Mouse (Mus musculus) T-helper 17 cell (primary cell): ENCODE data around the gene Gba.
"Not testable (repeated sequence)": the region's sequence is repeated elsewhere in the genome, so short reads cannot be mapped to it uniquely, and the experiment has no call there.

Experiments used
- in situ Hi-C, 2 experiments: fragments of 300-600 bp; cut with MboI, MseI; formaldehyde crosslinking; loops; 1 replicate in 1 of 2; 2 replicates in 1 of 2; pipeline ENCODE4 v1.15.1; 2025; ENCODE audit warnings: high pct_unique_total_duplicates in 2 of 2

Gba gene

DNA sequence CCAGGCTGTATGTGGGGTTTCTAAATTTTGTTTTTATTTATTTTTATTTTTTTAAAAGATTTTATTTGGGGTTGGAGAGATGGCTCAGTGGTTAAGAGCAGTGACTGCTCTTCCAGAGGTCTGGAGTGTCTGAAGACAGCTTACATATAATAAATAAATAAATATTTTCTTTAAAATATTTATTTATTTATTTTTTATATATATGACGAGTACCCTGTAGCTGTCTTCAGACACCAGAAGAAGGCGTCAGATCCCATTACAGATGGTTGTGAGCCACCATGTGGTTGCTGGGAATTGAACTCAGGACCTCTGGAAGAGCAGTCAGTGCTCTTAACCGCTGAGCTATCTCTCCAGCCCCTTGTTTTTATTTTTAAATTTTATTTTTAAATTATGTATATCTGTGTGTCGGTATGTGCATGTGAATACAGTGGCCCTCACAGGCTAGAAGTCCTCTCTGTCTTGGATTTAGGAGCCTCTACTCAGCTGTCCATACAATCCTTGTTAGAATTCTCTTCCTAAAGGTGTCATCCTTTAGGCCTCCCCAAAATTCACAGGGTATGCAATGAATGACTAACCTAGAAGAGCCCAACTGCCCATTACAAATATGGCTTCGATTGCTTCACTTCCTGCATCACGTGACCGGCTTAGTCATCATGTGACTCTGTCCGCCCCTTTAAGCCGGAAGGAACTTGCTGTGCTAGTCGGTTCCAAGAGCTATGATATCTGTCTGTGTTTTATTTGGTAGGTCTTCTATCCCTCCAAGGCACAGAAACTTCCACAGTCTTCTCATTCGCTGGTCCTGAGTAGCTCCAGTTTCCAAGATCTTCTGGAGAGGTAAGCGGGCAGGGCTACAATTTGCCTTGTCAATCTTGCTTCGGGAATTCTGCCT is at the start of gene Gba:
Gene Gba, plus strand, starts transcription at position 676 of the 889 bp plus-strand sequence.
- in situ Hi-C loops: no loop called here

DNA sequence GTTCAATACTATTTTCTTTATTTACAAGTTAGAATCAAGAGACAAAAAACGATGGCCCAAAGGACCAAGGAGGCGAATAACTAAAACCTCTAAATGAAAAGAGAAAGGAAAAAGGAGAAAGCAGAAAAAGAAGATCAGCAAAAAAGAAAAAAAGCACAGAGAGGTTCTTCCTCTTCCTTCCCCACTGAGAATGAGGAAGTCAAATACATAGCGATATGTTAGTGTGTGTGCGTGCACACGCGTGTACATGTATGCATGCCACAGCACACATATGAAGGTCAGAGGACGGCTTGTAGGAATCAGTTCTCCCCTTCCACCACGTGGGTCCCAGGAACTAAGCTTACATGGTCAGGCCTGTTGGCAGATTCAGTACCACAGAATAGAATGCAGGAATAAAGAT is 45.8 kb upstream of the Gba start:
- in situ Hi-C loops: loop anchor here in 1 of 2 experiments (5.0 kb wide), 2 partner anchors 35 to 65 kb away; partner anchors contain the start of gene Rusc1

DNA sequence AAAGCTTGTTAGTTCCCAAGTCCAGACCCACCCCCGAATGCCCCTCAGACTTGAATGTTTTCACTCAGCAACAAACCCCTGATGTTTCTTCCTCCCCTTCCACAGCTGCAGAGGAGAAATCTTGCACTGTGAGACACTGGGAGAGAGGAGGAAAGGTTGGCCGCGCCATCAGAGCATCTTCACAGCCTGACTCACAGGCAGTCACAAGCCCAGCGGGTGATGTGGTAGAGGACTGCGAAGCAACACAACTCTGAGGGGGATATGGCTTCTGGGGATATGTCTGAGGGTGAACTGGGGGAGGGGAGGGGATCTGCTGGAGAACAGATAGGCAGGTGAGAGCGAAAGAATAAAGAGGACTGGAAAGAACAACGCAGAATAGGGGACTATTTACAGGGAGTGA is 44.1 kb upstream of the Gba start:
- in situ Hi-C loops: loop anchor here in 1 of 2 experiments (5.0 kb wide), 2 partner anchors 36 to 66 kb away; partner anchors contain the start of gene Rusc1

DNA sequence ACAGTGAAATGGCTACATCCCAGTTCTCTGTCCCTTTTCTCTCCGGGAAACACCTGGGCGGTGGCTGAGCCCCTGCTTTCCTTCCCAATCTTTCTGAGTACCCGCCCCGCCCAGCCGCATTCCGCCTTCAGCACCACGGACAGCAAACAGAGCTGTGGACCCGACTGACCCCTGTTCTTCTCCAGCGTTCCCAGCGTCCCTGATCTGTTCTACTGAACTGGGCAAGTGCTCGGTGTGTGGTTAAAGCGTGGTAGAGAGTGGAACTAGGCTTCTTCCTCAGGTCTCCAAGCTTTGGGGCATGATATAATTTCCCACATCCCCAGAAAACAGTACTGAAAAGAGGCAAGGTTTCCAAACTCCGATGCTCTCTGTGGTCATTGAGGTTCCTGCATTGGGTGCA is 43.5 kb upstream of the Gba start:
- in situ Hi-C loops: loop anchor here in 1 of 2 experiments (5.0 kb wide), 2 partner anchors 37 to 67 kb away; partner anchors contain the start of gene Rusc1

DNA sequence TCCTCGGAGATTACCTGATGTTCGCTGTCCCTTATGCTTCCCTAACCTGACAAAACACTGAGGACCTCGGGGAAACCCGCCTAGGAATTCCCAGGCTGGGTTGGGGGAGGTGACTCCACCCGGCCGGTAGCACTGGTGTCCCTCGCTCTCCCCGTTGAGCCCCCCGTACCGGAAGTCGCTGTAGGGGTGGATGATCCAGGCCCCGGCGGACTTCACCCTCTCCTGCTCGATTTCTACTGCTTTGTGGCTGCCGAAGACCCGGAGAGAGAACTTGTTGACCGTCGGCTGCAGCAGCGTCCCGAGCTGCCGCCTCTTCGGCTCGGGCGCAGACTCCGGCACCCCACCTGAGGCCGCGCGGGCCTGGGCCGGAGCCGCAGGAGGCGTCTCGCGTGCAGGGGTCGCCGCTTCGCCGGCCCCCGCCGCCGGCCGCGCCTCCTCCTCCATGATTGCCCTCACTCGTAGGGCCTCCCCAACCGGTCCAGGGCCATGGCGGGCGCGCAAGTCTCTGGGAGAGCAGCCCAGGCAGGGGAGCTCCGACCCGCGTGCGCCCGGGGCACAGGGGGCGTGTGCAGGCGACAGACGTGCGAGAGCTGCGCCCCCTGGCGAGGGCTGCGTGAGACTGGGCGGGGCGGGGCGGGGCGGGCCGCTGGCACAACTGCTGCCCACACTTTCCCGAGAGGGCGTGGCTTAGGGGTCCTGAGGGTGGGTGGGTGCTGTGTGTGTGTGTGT is 42.9 kb upstream of the Gba start, which contains the start of gene Hcn3:
Gene Hcn3, minus strand, starts transcription at position 581 of the 729 bp plus-strand sequence.
- in situ Hi-C loops: loop anchor here in 1 of 2 experiments (5.0 kb wide), 2 partner anchors 37 to 67 kb away; partner anchors contain the start of gene Rusc1

DNA sequence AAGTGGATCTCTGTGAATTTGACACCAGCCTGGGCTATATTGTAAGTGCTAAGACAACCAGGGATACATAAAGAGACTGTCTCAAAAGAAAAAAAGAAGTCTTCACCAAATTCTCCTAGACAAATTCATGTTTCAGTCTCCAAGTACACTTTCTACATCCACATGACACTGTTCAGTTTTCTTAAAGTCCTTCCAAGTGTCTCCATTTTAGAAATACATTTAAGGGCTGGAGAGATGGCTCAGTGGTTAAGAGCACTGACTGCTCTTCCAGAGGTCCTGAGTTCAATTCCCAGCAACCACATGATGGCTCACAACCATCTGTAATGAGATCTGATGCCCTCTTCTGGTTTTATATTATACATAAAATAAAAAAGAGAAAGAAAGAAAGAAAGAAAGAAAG is 41.5 kb upstream of the Gba start:
- in situ Hi-C loops: not testable (repeated sequence)

DNA sequence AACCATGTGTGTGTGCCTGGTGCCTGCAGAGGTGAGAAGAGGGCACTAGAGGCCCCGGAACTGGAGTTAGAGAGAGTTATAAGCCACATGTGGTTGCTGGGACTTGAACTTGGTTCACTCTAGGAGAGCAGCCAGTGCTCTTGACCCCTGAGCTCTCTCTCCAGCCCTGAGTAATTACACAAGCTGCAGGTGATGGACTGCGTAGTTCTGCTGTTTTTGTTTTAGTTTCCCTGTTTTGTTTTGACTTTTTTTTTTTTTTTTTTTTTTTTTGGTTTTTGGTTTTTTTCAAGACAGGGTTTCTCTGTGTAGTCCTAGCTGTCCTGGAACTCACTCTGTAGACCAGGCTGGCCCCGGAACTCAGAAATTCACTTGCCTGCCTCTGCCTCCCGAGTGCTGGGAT is 40.9 kb upstream of the Gba start:
- in situ Hi-C loops: no loop called here

DNA sequence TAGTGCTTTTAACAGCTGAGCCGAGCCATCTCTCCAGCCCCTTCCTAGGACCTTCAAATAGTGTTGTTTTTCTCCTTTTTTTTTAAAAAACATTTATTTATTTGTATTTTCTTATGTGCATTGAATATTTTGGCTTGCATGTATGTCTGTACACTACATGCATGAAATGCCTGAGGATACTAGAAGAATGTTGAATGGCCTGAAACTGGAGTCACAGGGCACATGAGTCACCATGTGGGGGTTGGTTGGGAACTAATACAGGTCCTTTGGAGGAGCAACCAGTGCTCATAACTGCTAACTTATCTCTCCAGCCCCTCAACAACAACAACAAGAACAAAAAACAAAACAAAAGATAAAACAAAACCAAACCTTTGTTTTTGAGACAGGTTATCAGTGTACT is 39.6 kb upstream of the Gba start:
- in situ Hi-C loops: no loop called here

DNA sequence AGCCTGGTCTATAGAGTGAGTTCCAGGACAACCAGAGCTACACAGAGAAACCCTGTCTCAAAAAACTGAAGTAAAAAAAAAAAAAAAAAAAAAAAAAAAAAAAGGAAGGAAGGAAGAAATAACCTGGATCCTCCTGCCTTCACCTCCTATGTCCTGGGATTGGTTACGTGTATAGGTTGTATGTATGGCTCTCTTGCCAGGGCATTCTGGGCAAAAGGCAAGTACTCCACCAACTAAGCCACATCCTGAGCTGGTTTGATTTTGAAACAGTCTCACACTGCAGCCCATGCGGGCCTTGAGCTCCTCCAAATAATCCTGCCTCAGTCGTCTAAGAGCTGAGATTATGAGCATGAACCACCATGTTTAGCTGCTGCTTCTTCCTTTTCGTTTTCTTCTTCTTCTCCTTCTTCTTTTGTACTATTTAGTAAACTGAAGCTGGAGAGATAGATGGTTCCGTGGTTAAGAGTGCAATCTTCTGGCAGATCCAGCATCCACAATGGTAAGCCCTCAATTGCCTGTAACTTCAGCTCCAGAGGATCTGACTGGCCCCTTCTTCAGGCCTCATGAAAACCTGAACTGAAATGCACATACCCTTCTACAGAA is 39.0 kb upstream of the Gba start:
- in situ Hi-C loops: no loop called here

DNA sequence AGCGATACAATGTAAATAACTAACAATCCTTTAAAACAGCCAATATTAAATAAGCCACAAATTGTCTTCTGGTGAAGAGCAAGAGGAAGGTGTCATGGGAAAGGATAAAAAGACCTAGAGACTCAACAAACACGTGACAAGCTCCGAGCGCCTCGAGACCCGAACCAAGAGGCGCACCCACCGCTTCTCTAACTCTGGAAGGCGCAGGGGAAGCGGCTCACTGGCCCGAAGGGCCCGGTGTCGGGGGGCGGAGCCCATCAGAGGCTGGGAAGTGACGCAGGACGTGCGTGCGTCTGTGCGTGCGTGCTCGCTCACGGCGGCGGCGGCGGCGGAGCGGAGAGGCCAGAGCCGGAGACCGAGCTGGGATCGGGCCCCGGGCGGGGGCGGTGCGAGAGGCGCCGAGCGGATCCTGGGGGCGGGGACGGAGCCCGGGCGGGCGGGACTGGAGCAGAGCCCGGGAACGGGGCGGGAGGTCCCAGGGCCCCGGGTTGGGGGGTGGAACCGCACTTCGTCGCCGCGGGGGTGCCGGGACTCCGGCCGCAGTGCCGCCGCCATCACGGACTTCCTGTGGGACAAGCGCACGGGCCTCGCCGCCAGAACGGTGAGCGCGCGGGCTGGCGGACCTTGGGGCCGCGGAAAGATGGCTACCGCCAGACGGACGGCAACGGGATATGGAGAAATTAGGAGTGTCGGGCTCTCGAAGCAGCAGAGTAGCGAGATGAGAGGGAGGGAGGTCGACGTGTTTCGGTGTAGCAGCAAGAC is 38.0 kb upstream of the Gba start, which contains the start of gene Clk2:
Gene Clk2, plus strand, starts transcription at position 290 of the 762 bp plus-strand sequence.
- in situ Hi-C loops: no loop called here

DNA sequence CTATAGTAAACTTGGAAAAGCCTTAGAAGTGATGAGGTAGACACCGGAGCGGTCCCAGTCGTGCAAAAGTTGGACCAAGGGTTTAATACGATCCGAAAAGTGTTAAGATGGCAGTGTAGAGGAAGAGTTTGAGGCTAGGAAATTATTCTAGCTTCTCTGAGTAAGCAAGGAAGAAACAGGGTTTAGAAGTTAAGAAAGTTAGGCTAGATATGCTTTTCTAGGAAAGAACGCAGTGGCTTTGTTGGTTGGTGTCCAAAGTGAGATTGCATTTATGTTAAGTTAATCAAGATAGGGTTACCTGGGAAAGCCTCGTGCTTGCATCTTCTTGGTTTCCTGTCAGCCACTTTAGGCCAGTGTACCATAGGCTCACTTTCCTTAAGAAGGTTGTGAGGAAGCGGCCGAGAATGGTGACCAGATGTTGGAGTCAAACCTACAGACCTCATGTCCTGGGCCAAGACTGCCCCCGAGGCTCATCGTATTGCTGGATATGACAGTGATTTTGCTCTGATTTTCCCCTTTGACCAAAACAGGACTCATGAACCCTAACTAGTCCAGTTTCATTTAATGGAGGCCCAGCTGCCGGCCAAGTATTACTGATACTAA is 37.4 kb upstream of the Gba start:
- in situ Hi-C loops: no loop called here

DNA sequence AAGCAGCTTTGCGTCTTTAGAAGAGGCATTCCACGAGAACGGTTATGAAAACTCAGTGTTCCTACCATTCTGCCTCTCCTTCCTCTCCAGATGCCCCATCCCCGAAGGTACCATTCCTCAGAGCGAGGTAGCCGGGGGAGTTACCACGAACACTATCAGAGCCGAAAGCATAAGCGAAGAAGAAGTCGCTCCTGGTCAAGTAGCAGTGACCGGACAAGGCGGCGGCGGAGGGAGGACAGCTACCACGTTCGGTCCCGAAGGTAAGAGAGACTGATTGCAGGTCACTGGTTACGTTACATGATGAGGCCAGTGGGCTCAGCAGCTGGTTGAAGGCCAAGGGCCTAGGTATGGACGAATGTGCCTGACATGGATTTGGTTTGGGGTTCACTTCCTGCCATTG is 35.8 kb upstream of the Gba start:
- in situ Hi-C loops: no loop called here

DNA sequence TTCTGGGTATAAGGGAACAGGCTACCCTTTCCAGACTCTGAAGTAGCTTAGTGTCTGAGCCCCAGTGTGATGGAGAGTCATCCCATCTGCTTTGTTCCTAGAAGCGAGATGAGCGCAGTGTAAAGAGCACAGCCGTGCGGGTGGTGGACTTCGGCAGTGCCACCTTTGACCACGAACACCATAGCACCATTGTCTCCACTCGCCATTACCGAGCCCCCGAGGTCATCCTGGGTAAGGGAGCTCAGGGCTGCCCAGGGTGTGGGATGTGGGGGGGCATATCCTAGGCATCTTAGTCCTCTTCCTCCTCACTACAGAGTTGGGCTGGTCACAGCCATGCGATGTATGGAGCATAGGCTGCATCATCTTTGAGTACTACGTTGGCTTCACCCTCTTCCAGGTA is 27.9 kb upstream of the Gba start:
- in situ Hi-C loops: no loop called here

DNA sequence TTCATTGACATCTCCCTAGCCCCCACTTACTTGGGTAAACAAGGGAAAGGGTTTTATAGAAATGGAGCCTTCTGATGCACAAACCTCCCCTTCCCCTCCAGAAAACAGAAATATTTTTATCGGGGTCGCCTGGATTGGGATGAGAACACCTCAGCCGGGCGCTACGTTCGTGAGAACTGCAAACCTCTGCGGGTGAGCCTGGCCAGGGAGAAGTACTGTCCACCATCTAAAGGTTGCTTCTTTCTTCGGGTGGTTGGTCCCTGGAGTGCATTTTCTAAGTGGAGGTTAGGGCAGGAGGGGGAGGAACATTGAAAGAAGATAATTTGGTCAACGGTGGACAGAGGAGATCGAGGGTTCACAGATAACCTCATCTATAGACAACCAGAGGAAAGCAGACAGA is 27.2 kb upstream of the Gba start:
- in situ Hi-C loops: no loop called here

DNA sequence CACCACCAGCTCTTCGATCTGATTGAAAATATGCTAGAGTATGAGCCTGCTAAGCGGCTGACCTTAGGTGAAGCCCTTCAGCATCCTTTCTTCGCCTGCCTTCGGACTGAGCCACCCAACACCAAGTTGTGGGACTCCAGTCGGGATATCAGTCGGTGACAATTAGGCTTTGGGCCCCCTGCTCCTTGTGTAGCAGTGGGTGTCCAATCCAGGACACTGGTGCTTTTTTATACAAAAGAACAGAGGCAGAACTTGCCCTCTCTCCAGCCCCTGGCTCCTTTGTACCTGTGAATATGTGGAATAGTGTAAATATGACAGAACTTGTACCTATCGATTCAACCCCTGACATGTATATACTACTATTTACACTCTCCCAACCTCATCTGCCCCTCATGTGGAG is 26.3 kb upstream of the Gba start:
- in situ Hi-C loops: no loop called here

DNA sequence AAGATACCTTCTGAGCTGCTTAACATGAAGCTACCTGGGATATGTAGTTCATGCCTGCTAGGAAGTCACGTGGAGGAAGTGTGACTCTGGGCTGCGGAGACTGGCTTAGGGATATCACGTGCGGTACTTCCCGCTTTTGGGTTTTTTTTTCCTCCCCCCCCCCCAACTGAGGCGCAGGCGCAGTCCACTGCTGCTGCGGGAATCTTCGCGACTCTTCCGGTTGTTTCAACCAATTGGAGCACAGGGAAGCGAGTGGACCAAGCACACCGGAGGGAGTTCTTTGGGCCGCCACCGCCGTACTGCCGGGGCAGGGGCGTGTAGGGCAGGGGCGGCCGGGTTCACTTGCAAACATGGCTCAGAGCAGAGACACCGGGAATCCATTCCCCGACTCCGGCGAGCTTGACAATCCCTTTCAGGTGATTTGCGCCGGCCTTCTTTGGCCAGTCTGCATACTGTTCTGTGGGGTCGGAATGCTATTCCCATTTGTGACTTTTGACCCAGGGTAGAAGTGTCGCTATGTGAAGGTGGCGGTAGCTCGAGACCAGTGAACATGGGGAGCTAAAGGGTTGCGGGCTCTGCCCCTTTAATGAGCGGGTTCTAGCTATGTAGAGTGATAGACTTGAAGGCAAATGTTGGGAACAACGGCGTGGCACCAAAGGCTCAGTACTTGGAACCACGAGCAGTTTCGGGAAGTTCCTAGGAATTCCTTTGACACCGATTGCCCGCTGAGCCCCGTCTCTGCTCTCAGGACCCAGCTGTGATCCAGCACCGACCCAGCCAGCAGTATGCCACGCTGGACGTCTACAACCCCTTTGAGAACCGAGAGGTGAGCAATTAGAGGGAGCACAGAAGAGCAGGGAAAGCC is 25.3 kb upstream of the Gba start, which contains the start of gene Scamp3:
Gene Scamp3, plus strand, starts transcription at position 232 of the 865 bp plus-strand sequence.
- in situ Hi-C loops: no loop called here

DNA sequence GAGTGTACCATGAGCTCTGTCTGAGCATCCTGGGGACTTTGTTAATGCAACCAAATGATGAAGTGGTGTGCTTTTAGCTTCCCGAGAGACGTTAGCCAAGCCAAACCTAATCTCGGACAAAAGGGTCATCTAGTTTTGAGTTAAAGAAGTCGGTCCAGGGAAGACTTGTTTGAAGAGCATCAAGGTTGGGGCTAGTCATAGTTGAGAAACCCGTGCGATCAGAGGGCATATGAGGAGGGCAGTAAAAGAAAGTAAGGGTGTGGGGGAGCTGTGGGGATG is 24.7 kb upstream of the Gba start:
- in situ Hi-C loops: no loop called here

DNA sequence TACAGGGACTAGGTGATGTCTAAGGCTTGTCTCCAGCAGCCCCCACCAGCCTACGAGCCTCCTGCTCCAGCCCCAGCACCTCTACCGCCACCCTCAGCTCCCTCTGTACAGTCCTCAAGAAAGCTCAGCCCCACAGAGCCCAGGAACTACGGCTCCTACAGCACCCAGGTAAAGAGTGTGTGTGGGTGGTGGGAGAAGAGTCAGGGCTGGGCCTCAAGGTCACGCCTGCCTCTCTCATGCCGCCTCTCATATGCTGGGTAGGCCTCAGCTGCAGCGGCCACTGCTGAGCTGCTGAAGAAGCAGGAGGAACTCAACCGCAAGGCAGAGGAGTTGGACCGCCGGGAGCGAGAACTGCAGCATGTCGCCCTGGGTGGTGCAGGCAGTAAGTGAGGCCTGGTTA is 23.7 kb upstream of the Gba start:
- in situ Hi-C loops: no loop called here

DNA sequence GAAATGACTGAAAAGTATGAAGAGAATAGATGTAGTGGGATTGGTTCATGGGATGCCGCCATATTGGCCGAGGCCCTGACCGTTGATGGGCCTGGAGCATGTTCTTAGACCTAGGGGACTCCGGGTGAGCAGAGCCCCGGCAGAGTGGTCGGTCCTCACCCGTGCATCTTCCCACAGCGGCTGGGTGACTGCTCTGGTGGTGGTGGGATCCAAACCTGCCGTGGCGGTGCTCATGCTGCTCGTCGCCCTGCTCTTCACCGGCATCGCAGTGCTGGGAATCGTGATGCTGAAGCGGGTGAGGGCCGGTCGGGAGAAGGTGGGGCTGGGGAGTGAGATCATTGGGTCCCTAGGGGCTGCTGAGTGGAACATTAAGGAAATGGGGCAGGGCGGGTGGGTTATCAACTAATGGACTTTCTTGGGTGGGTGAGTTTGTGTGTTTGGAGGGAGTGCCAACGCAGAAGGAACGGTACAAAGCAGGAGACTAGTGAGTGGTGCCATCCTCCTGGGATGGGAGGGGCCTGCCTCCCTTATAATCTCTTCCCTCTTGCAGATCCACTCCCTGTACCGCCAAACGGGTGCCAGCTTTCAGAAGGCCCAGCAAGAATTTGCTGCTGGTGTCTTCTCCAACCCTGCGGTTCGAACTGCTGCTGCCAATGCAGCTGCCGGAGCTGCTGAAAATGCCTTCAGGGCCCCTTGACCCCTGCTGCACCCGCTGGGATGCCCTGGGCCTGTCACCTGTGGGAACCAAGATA is 20.8 kb upstream of the Gba start:
- in situ Hi-C loops: no loop called here
